In the genomic region with DNA sequence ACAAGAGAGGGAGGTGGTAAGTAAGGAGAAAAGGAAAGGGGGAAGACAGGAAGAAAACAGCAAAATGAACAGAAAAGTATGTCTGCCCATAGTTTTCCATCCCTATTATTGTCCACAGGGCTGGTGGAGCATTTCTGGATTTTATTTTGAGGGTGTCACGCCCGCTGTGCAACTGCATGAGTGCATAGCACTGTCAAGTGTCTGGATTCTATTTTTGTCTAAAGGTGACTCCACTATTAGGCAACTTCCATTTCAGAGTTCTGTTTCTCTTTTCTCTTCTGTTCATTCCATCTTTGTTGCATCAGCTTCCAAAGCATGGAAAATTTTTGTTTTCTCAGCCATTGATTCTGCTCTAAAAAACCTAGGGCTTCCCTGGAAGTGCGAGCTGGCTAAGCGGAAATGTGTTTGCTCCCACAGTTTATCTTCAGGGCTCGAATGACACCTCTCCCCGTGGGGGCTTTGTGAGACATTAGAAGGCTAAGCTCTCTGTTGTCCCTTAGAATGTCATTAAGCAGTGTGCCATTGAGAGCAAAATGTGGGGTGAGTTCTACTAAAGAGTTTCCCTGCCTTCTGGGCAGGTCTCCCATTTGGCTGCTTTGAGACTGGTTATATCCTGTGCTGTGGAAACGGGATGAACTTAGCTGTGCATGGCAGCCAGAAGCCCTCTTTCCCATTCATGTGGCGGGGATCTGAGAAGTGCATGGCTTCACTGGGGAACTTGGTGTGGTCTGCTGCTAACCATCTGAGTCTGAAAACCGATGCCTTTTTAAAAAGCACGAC, we compare ENCODE assay signal across 9 mouse cellular contexts.
DNase-seq lines count a peak whose midpoint lies in the region; ATAC-seq and TF ChIP-seq lines count a peak whose summit lies in the region.
"Had no signal": no experiment of that assay in that cellular context is flagged by ENCODE, and none has a peak within 500 bp of the region (broad histone marks: within the 10 kb centered on the region; RNA-seq: fewer than 3 reads in every experiment).

No protein-coding gene starts in this region.

- H3K36me3 ChIP-seq in embryonic facial prominence, embryonic 11.5 days (replicated peaks; ENCODE audit: control insufficient read depth, insufficient read depth, low read depth, low read length) = no peaks in the 10 kb centered on the region
- no peaks in the 10 kb centered on the region for H3K36me3 ChIP-seq in kidney, embryonic 15.5 days
- H3K36me3 ChIP-seq in neural tube, embryonic 14.5 days (ENCODE audit: control insufficient read depth, insufficient read depth, low read length) = no peaks in the 10 kb centered on the region
- no peaks in the 10 kb centered on the region for H3K36me3 ChIP-seq in intestine, postnatal 0 days (ENCODE audit: control insufficient read depth, insufficient read depth)
- H3K36me3 ChIP-seq: liver, embryonic 13.5 days had no signal

- no peaks in the 10 kb centered on the region for H3K27me3 ChIP-seq in embryonic facial prominence, embryonic 11.5 days (ENCODE audit: control insufficient read depth, insufficient read depth, low read length)
- H3K27me3 ChIP-seq in kidney, embryonic 15.5 days = no peaks in the 10 kb centered on the region
- no peaks in the 10 kb centered on the region for H3K27me3 ChIP-seq in neural tube, embryonic 14.5 days (ENCODE audit: control insufficient read depth, insufficient read depth, low read length)
- H3K27me3 ChIP-seq in intestine, postnatal 0 days (replicated peaks; ENCODE audit: control insufficient read depth, insufficient read depth, low read length) = no peaks in the 10 kb centered on the region
- H3K27me3 ChIP-seq: liver, embryonic 13.5 days had no signal

- 0 out of 2 replicates have a peak, but pooled peaks have one; percentile 44 for ATAC-seq in embryonic facial prominence, embryonic 11.5 days (replicated peaks; ENCODE audit: insufficient number of reproducible peaks, low FRiP score, low TSS enrichment, low read depth)
- peak; percentile 49; the same call in 1 of the 2 replicates for ATAC-seq in kidney, embryonic 15.5 days (replicated peaks; ENCODE audit: low FRiP score)
- ATAC-seq in neural tube, embryonic 14.5 days (ENCODE audit: low read depth) = peak; percentile 73; the same call in 1 of the 2 replicates
- ATAC-seq in intestine, postnatal 0 days = no peak

- H3K4me2 ChIP-seq in embryonic facial prominence, embryonic 11.5 days (ENCODE audit: low read depth, low read length) = no peak overlapping the region
- H3K4me2 ChIP-seq in kidney, embryonic 15.5 days = 0 out of 2 replicates have a peak overlapping the region, but pooled peaks have one; percentile 4
- no peak overlapping the region for H3K4me2 ChIP-seq in neural tube, embryonic 14.5 days (ENCODE audit: low read depth, low read length)
- H3K4me2 ChIP-seq in intestine, postnatal 0 days (replicated peaks; ENCODE audit: low read depth) = no peak overlapping the region
- H3K4me2 ChIP-seq: liver, embryonic 13.5 days had no signal

- TF ChIP-seq CTCF in layer of hippocampus, adult 2 months (conservative IDR thresholded peaks at IDR 0.05) = no peak
- TF ChIP-seq CTCF in intestine, postnatal 0 days (IDR thresholded peaks at IDR 0.05; ENCODE audit: low read depth) = no peak

- no peak for DNase-seq in layer of hippocampus, adult 2 months (ENCODE audit: low spot score in 2 of 2)
- no peak for DNase-seq in layer of hippocampus, adult 8-10 months (ENCODE audit: low spot score in 2 of 2)
- no peak for DNase-seq in embryonic facial prominence, embryonic 11.5 days (ENCODE audit: low spot score)
- peak; percentile 72 to 82 for DNase-seq in heart, adult 9 months (ENCODE audit: low spot score in 2 of 2)
- no peak for DNase-seq in adrenal gland, postnatal 25 days
- DNase-seq: liver, embryonic 13.5 days had no signal

- H3K4me1 ChIP-seq in embryonic facial prominence, embryonic 11.5 days (ENCODE audit: control insufficient read depth, insufficient read depth, low read length) = no peaks in the 10 kb centered on the region
- H3K4me1 ChIP-seq in kidney, embryonic 15.5 days = peaks cover 54% of the 10 kb centered on the region
- H3K4me1 ChIP-seq in neural tube, embryonic 14.5 days (ENCODE audit: control insufficient read depth, insufficient read depth, low read length) = 0 out of 2 replicates have a peak, but pooled peaks cover 3% of the 10 kb centered on the region
- no peaks in the 10 kb centered on the region for H3K4me1 ChIP-seq in intestine, postnatal 0 days (replicated peaks; ENCODE audit: control insufficient read depth, insufficient read depth, low read length)
- H3K4me1 ChIP-seq: liver, embryonic 13.5 days had no signal

- no peaks in the 10 kb centered on the region for H3K9me3 ChIP-seq in embryonic facial prominence, embryonic 11.5 days (replicated peaks; ENCODE audit: control insufficient read depth, low read length)
- H3K9me3 ChIP-seq in kidney, embryonic 15.5 days (replicated peaks) = no peaks in the 10 kb centered on the region
- no peaks in the 10 kb centered on the region for H3K9me3 ChIP-seq in neural tube, embryonic 14.5 days (ENCODE audit: control insufficient read depth, low read length)
- no peaks in the 10 kb centered on the region for H3K9me3 ChIP-seq in intestine, postnatal 0 days (ENCODE audit: control insufficient read depth)
- H3K9me3 ChIP-seq: liver, embryonic 13.5 days had no signal

- WGBS in embryonic facial prominence, embryonic 11.5 days = 22% methylated on average over 10 of the region's 10 CpGs
- 25% methylated on average over 10 of the region's 10 CpGs for WGBS in kidney, embryonic 15.5 days
- WGBS in neural tube, embryonic 14.5 days = 18% methylated on average over 10 of the region's 10 CpGs
- 49% methylated on average over 10 of the region's 10 CpGs for WGBS in intestine, postnatal 0 days

- peak overlapping the region; percentile 52; the same call in 1 of the 2 replicates for H3K27ac ChIP-seq in layer of hippocampus, adult 2 months
- no peak overlapping the region; the same call in 1 of the 2 replicates for H3K27ac ChIP-seq in embryonic facial prominence, embryonic 11.5 days (replicated peaks; ENCODE audit: low read depth, low read length)
- peak overlapping the region; percentile 54; the same call in 1 of the 2 replicates for H3K27ac ChIP-seq in kidney, embryonic 15.5 days
- no peak overlapping the region for H3K27ac ChIP-seq in neural tube, embryonic 14.5 days (ENCODE audit: low read depth, low read length)
- no peak overlapping the region for H3K27ac ChIP-seq in intestine, postnatal 0 days (ENCODE audit: low read depth, low read length)
- H3K27ac ChIP-seq: liver, embryonic 13.5 days had no signal

- no peak overlapping the region for H3K9ac ChIP-seq in embryonic facial prominence, embryonic 11.5 days (replicated peaks; ENCODE audit: low read length)
- H3K9ac ChIP-seq in kidney, embryonic 15.5 days = no peak overlapping the region
- H3K9ac ChIP-seq in neural tube, embryonic 14.5 days (replicated peaks; ENCODE audit: low read depth, low read length) = no peak overlapping the region
- H3K9ac ChIP-seq in intestine, postnatal 0 days (ENCODE audit: low read depth, low read length) = no peak overlapping the region
- H3K9ac ChIP-seq: liver, embryonic 13.5 days had no signal

- no peak overlapping the region for H3K4me3 ChIP-seq in layer of hippocampus, adult 2 months
- H3K4me3 ChIP-seq in embryonic facial prominence, embryonic 11.5 days (ENCODE audit: low read depth, low read length) = no peak overlapping the region
- no peak overlapping the region for H3K4me3 ChIP-seq in kidney, embryonic 15.5 days (replicated peaks)
- no peak overlapping the region for H3K4me3 ChIP-seq in neural tube, embryonic 14.5 days (ENCODE audit: low read depth, low read length)
- H3K4me3 ChIP-seq in intestine, postnatal 0 days (ENCODE audit: low read depth, low read length) = no peak overlapping the region
- H3K4me3 ChIP-seq: liver, embryonic 13.5 days had no signal

Comparison
In these comparisons a context has a peak if more than half of its experiments do, and no peak if none do; other contexts are left out.
1. DNase-seq: peak in heart, adult 9 months (2 of 2); none in layer of hippocampus, adult 2 months (0 of 2), layer of hippocampus, adult 8-10 months (0 of 2), embryonic facial prominence, embryonic 11.5 days (single experiment) and adrenal gland, postnatal 25 days (single experiment).
2. H3K27ac ChIP-seq: peak in layer of hippocampus, adult 2 months (single experiment) and kidney, embryonic 15.5 days (single experiment); none in embryonic facial prominence, embryonic 11.5 days (single experiment), neural tube, embryonic 14.5 days (single experiment) and intestine, postnatal 0 days (single experiment).